Mouse (Mus musculus) monocyte, adult 5-6 weeks (primary cell): ENCODE results near the gene Gmcl1. TPM values are rescaled to one million over a fixed set of nuclear protein-coding genes. Genes with fewer than 3 reads are reported as not detected.

ENCODE experiments used
- ATAC-seq: fragments of 153-309, 156-312 bp; replicated peaks from 2 replicates; pipeline ENCODE4 v1.8.0; 2017; ENCODE audit warnings: mild to moderate bottlenecking; ENCODE audit not compliant: low TSS enrichment, insufficient number of reproducible peaks, severe bottlenecking, poor library complexity, low FRiP score
- total RNA-seq: library from RNA; stranded (forward); fragments of 200-1000, 200-491, 200-594 nt; gene quantifications from 3 replicates; pipeline ENCODE4 v1.2.3, GENCODE M21; 2017

Gmcl1 gene
- total RNA-seq, 1 experiment from 2014 or later: 17.5 TPM

- ATAC-seq: no peak
These were observed 14.0 kb upstream of the Gmcl1 start for GRCm38 (mm10) chr6:86747171-86747570.

GRCm38 (mm10) chr6:86740652-86741051 lies 7.5 kb upstream of the Gmcl1 start:
- ATAC-seq: no peak

GRCm38 (mm10) chr6:86736830-86737229 lies 3.6 kb upstream of the Gmcl1 start:
- no peak for ATAC-seq

GRCm38 (mm10) chr6:86736313-86736712 lies 3.1 kb upstream of the Gmcl1 start:
- ATAC-seq: no peak

- 0 out of 2 replicates have a peak, but pooled peaks have one; percentile 23 for ATAC-seq
These were observed 658 bp downstream of the Gmcl1 start for GRCm38 (mm10) chr6:86732276-86733173.

GRCm38 (mm10) chr6:86728711-86729110 lies 4.5 kb downstream of the Gmcl1 start:
- no peak for ATAC-seq

GRCm38 (mm10) chr6:86721977-86722376 lies 11.2 kb downstream of the Gmcl1 start:
- no peak for ATAC-seq

- ATAC-seq: no peak
These were observed 25.0 kb downstream of the Gmcl1 start for GRCm38 (mm10) chr6:86708072-86708774.

- no peak for ATAC-seq
These were observed 30.6 kb downstream of the Gmcl1 start for GRCm38 (mm10) chr6:86702577-86702976.

- ATAC-seq: no peak
These were observed 35.3 kb downstream of the Gmcl1 start for GRCm38 (mm10) chr6:86697903-86698302.

- no peak; the same call in 1 of the 2 replicates for ATAC-seq
These were observed 37.0 kb downstream of the Gmcl1 start for GRCm38 (mm10) chr6:86696213-86696612.

- ATAC-seq: peak; percentile 85
These were observed 38.7 kb downstream of the Gmcl1 start for GRCm38 (mm10) chr6:86694465-86694864.

GRCm38 (mm10) chr6:86689671-86690070 lies 43.5 kb downstream of the Gmcl1 start:
- no peak for ATAC-seq

- ATAC-seq: no peak
These were observed 46.2 kb downstream of the Gmcl1 start for GRCm38 (mm10) chr6:86686971-86687370.

GRCm38 (mm10) chr6:86684655-86685011 lies 48.5 kb downstream of the Gmcl1 start:
- no peak for ATAC-seq

- peak; percentile 96 for ATAC-seq
These were observed 49.1 kb downstream of the Gmcl1 start, which contains the start of gene Snrnp27 for GRCm38 (mm10) chr6:86683872-86684654. Gene Snrnp27, minus strand, starts transcription at chr6:86684522.

- no peak for ATAC-seq
These were observed 51.9 kb downstream of the Gmcl1 start for GRCm38 (mm10) chr6:86681289-86681688.

- no peak for ATAC-seq
These were observed 54.8 kb downstream of the Gmcl1 start for GRCm38 (mm10) chr6:86678341-86678740.

- ATAC-seq: peak; percentile 48; the same call in 1 of the 2 replicates
These were observed 62.3 kb downstream of the Gmcl1 start for GRCm38 (mm10) chr6:86670873-86671272.
